ENCODE assay signal across 8 mouse cellular contexts in genomic region chr16:4541033-4541432, GRCm38 (mm10). TPM values are rescaled to one million over a fixed set of nuclear protein-coding genes. Genes with fewer than 3 reads are reported as not detected.
DNase-seq lines count a peak whose midpoint lies in the region; ATAC-seq and TF ChIP-seq lines count a peak whose summit lies in the region.

No protein-coding gene starts in this region.

- intact Hi-C loops in heart, postnatal 36 days (cut with DNase I), result loop anchor here (5.0 kb wide), 1 partner anchor 124 kb away; no protein-coding TSS in a partner anchor

- in situ Hi-C loops in ES-E14 (cut with MboI; ENCODE audit: low sequenced_read_pairs in 2 of 2, unreplicated experiment in 2 of 2), result no loop called here

- H3K36me3 ChIP-seq in heart, embryonic 12.5 days, result peaks cover 13% of the 10 kb centered on the region
- peaks cover 10% of the 10 kb centered on the region for H3K36me3 ChIP-seq in ES-E14 (ENCODE audit: control insufficient read depth, insufficient read depth, low read length, poor library complexity, severe bottlenecking)
- peaks cover 17% of the 10 kb centered on the region for H3K36me3 ChIP-seq in hindbrain, embryonic 10.5 days
- peaks cover 10% of the 10 kb centered on the region for H3K36me3 ChIP-seq in liver, postnatal 0 days (replicated peaks; ENCODE audit: insufficient read depth, low read length)

- no peaks in the 10 kb centered on the region for H3K27me3 ChIP-seq in heart, embryonic 12.5 days (replicated peaks)
- H3K27me3 ChIP-seq in hindbrain, embryonic 10.5 days (ENCODE audit: insufficient read depth, poor library complexity, severe bottlenecking), result no peaks in the 10 kb centered on the region
- H3K27me3 ChIP-seq in liver, postnatal 0 days (ENCODE audit: insufficient read depth, low read length), result no peaks in the 10 kb centered on the region

- 52% methylated on average over 4 of the region's 4 CpGs for WGBS in heart, embryonic 12.5 days
- 67% methylated on average over 4 of the region's 4 CpGs for WGBS in hindbrain, embryonic 10.5 days
- 62% methylated on average over 4 of the region's 4 CpGs for WGBS in liver, postnatal 0 days (ENCODE audit: insufficient replicate concordance)

- no peak for TF ChIP-seq EP300 in liver, postnatal 0 days (IDR thresholded peaks at IDR 0.05; ENCODE audit: low read depth)

- peaks cover 18% of the 10 kb centered on the region for H3K4me1 ChIP-seq in heart, embryonic 12.5 days (replicated peaks)
- peaks cover 0 to 15% of the 10 kb centered on the region in 2 experiments; a peak in 3 of 4 replicates for H3K4me1 ChIP-seq in ES-E14 (ENCODE audit: control insufficient read depth in 2 of 2, insufficient read depth in 2 of 2, low read length in 2 of 2, poor library complexity in 1 of 2)
- peaks cover 4% of the 10 kb centered on the region for H3K4me1 ChIP-seq in hindbrain, embryonic 10.5 days (replicated peaks)
- H3K4me1 ChIP-seq in liver, postnatal 0 days (ENCODE audit: insufficient read depth), result peaks cover 6% of the 10 kb centered on the region; the same call in 1 of the 2 replicates

- H3K9ac ChIP-seq in heart, embryonic 12.5 days, result no peak overlapping the region; the same call in 1 of the 2 replicates
- H3K9ac ChIP-seq in ES-E14 (ENCODE audit: insufficient read depth, low read depth, low read length, poor library complexity, severe bottlenecking), result peak overlapping the region; percentile 51; the same call in 1 of the 2 replicates
- H3K9ac ChIP-seq in liver, postnatal 0 days (replicated peaks), result no peak overlapping the region

- peak overlapping the region; percentile 68 for H3K4me2 ChIP-seq in heart, embryonic 12.5 days
- H3K4me2 ChIP-seq in liver, postnatal 0 days (ENCODE audit: low read depth, low read length), result peak overlapping the region; percentile 75

- H3K4me3 ChIP-seq in heart, embryonic 12.5 days, result peak overlapping the region; percentile 55
- H3K4me3 ChIP-seq in ES-E14 (ENCODE audit: insufficient read depth in 1 of 2, low read depth in 1 of 2, low read length in 2 of 2, poor library complexity in 1 of 2, severe bottlenecking in 1 of 2), result peak overlapping the region; percentile 64 to 68; a peak in 3 of 4 replicates
- H3K4me3 ChIP-seq in hindbrain, embryonic 10.5 days, result peak overlapping the region; percentile 55
- H3K4me3 ChIP-seq in liver, postnatal 0 days (ENCODE audit: low read depth, low read length), result peak overlapping the region; percentile 51; the same call in 1 of the 2 replicates

- H3K9me3 ChIP-seq in heart, embryonic 12.5 days (replicated peaks), result no peaks in the 10 kb centered on the region
- H3K9me3 ChIP-seq in ES-E14 (ENCODE audit: control insufficient read depth, insufficient read depth, low read depth, low read length), result no peaks in the 10 kb centered on the region
- H3K9me3 ChIP-seq in hindbrain, embryonic 10.5 days, result no peaks in the 10 kb centered on the region
- H3K9me3 ChIP-seq in liver, postnatal 0 days (ENCODE audit: low read length), result no peaks in the 10 kb centered on the region

- no peak for ATAC-seq in heart, embryonic 12.5 days (ENCODE audit: insufficient number of reproducible peaks, low FRiP score)
- ATAC-seq in liver, postnatal 0 days, result no peak

- no peak for DNase-seq in heart, postnatal 36 days
- DNase-seq in ES-E14 (ENCODE audit: low read depth, low spot score), result no peak
- no peak for DNase-seq in hindbrain, embryonic 10.5 days (ENCODE audit: low spot score)
- no peak for DNase-seq in liver, postnatal 0 days
- no peak for DNase-seq in thymus, postnatal 10 days (ENCODE audit: low spot score in 2 of 2)
- DNase-seq in adrenal gland, adult 8-10 months, result no peak
- DNase-seq in urinary bladder, postnatal 25 days (ENCODE audit: low spot score), result no peak

- no peak overlapping the region for H3K27ac ChIP-seq in heart, embryonic 12.5 days (ENCODE audit: poor library complexity, severe bottlenecking)
- H3K27ac ChIP-seq in ES-E14 (ENCODE audit: insufficient read depth, low read depth, low read length, poor library complexity, severe bottlenecking), result no peak overlapping the region
- peak overlapping the region; percentile 83; the same call in 1 of the 2 replicates for H3K27ac ChIP-seq in hindbrain, embryonic 10.5 days
- no peak overlapping the region for H3K27ac ChIP-seq in liver, postnatal 0 days (ENCODE audit: low read depth)

- no peak for TF ChIP-seq CTCF in liver, postnatal 0 days (IDR thresholded peaks at IDR 0.05; ENCODE audit: low read depth)

TF ChIP-seq in ES-E14, 5 proteins besides CTCF, POLR2A, EP300 and RAD21:
- TF ChIP-seq ZC3H11A (IDR thresholded peaks at IDR 0.05; ENCODE audit: borderline replicate concordance, low read depth, low read length), result no peak
- TF ChIP-seq HCFC1 (IDR thresholded peaks at IDR 0.05; ENCODE audit: borderline replicate concordance, insufficient read depth, low read length), result no peak
- TF ChIP-seq CHD2 (IDR thresholded peaks at IDR 0.05; ENCODE audit: low read depth, low read length), result no peak
- no peak for TF ChIP-seq MAFK (IDR thresholded peaks at IDR 0.05; ENCODE audit: insufficient read depth, low read depth, low read length)
- no peak for TF ChIP-seq ZNF384 (IDR thresholded peaks at IDR 0.05; ENCODE audit: low read depth, low read length)

RNA-seq across cellular contexts. Expression of gene Srl, which starts 0.6 kb away (rescaled TPM):
- polyA plus RNA-seq in heart, embryonic 12.5 days (2016; fragmentation: Nextera tagmentation; extraction: Ambion mirVana), result 228 and 230 TPM in 2 replicates
- 1,000 to 10,000 TPM in 1 of 2 experiments, 100 to 1,000 TPM in 1; 873 to 1,040 TPM for total RNA-seq in heart, postnatal 36 days (2021)
- 24.0 and 28.0 TPM in 2 replicates for total RNA-seq in ES-E14 (2012; rRNA removed)
- polyA plus RNA-seq in hindbrain, embryonic 10.5 days (2016; fragmentation: Nextera tagmentation; extraction: Ambion mirVana), result 22.8 and 23.4 TPM in 2 replicates
- polyA plus RNA-seq in liver, postnatal 0 days (2015; fragmentation: Nextera tagmentation; extraction: Ambion mirVana), result 1.00 and 3.0 TPM in 2 replicates
- total RNA-seq in adrenal gland, adult 8-10 months (2022), result 10 to 100 TPM in 1 of 4 experiments, 1 to 10 TPM in 3; 5.5 to 10.2 (median 5.9) TPM

RNA-seq across cellular contexts. Expression of gene Tfap4, which starts 18.6 kb away (rescaled TPM):
- 8.1 and 8.4 TPM in 2 replicates for polyA plus RNA-seq in heart, embryonic 12.5 days (2016; fragmentation: Nextera tagmentation; extraction: Ambion mirVana)
- 1 to 10 TPM; 4.4 to 4.6 TPM for total RNA-seq in heart, postnatal 36 days (2021)
- 15.4 and 19.0 TPM in 2 replicates for total RNA-seq in ES-E14 (2012; rRNA removed)
- polyA plus RNA-seq in hindbrain, embryonic 10.5 days (2016; fragmentation: Nextera tagmentation; extraction: Ambion mirVana), result 21.3 and 27.5 TPM in 2 replicates
- polyA plus RNA-seq in liver, postnatal 0 days (2015; fragmentation: Nextera tagmentation; extraction: Ambion mirVana), result 3.9 and 5.6 TPM in 2 replicates
- total RNA-seq in adrenal gland, adult 8-10 months (2022), result 10 to 100 TPM in 1 of 4 experiments, 1 to 10 TPM in 3; 6.1 to 10.8 (median 7.6) TPM

RNA-seq across cellular contexts. Expression of gene Glis2, which starts 53.5 kb away (rescaled TPM):
- polyA plus RNA-seq in heart, embryonic 12.5 days (2016; fragmentation: Nextera tagmentation; extraction: Ambion mirVana), result 24.9 and 25.5 TPM in 2 replicates
- 10 to 100 TPM; 16.0 to 16.7 TPM for total RNA-seq in heart, postnatal 36 days (2021)
- total RNA-seq in ES-E14 (2012; rRNA removed), result 18.2 and 19.6 TPM in 2 replicates
- 27.3 and 27.9 TPM in 2 replicates for polyA plus RNA-seq in hindbrain, embryonic 10.5 days (2016; fragmentation: Nextera tagmentation; extraction: Ambion mirVana)
- 1.7 and 1.9 TPM in 2 replicates for polyA plus RNA-seq in liver, postnatal 0 days (2015; fragmentation: Nextera tagmentation; extraction: Ambion mirVana)
- total RNA-seq in adrenal gland, adult 8-10 months (2022), result 10 to 100 TPM; 14.6 to 28.9 (median 23.8) TPM

Comparison
In these comparisons a context has a peak if more than half of its experiments do, and no peak if none do; other contexts are left out.
1. RNA of gene Srl, which starts 0.6 kb away (total RNA-seq): 873 to 1,040 TPM in heart, postnatal 36 days; 24.0 to 28.0 TPM in ES-E14 and 5.5 to 10.2 TPM in adrenal gland, adult 8-10 months; every median in the first group is over 10 times any median in the second.
2. Peak in every context shown above with its lines, with median percentiles within 50 percentile points of each other: H3K4me3 ChIP-seq.